Mouse (Mus musculus) heart, adult 2 months (tissue): ENCODE measurements around the gene Lyzl4.

Source experiments
- CTCF ChIP-seq: fragments of 200-600 bp; IDR thresholded peaks from 2 replicates; pipeline ENCODE4 v1.8.1; 2022; ENCODE audit warnings: antibody characterized with exemption, mild to moderate bottlenecking, moderate library complexity
- EP300 ChIP-seq: fragments of 200-500 bp; IDR thresholded peaks from 2 replicates; pipeline ENCODE4 v1.6.1; 2011; ENCODE audit warnings: low read depth, low read length, control low read depth; ENCODE audit not compliant: insufficient read depth
- POLR2A ChIP-seq: fragments of 200-500 bp; IDR thresholded peaks from 2 replicates; pipeline ENCODE4 v1.6.1; 2011; ENCODE audit warnings: mild to moderate bottlenecking, low read depth, low read length, control low read depth; ENCODE audit not compliant: insufficient read depth

- no peak for TF ChIP-seq EP300
- no peak for TF ChIP-seq CTCF
- no peak for TF ChIP-seq POLR2A
These were observed 92.9 kb downstream of the Lyzl4 start for GRCm38 (mm10) chr9:121549010-121549409.
